Mouse (Mus musculus) pancreas, adult 10 weeks (tissue): Measurements from ENCODE around the gene Cfh. TPM values are rescaled to one million over a fixed set of nuclear protein-coding genes. Genes with fewer than 3 reads are reported as not detected.

Experiments used
- polyA plus RNA-seq: library from polyadenylated mRNA; stranded (reverse); fragments of 350-450 nt; fragmentation: Illumina TruSeq; extraction: RNeasy Lipid Tissue Mini Kit (QIAGEN cat#74804); gene quantifications from one replicate; pipeline ENCODE4 v1.2.3, GENCODE M21; 2015; ENCODE audit warnings: low read depth, low replicate concordance; ENCODE audit not compliant: insufficient read depth

Cfh gene
- polyA plus RNA-seq = 17.0 TPM

DNA sequence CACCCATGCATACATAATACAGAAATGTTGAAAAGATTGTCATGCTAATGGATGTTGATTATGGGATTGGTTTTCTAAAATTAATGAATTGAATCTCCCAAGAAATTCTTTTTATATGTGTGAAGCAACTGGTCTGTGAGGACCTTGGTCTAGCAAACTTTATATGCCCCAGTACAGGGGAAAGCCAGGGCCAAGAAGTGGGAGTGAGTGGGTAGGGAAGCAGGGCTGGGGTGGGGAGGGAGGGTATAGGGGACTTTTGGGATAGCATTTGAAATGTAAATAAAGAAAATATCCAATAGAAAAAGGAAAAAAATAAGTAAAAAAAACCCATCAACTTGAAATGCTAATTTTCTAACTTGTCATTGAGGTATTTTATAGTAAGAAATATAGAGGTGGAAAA lies at the start of gene Cfh:
TSS of gene Cfh (minus strand) at position 101 of the 400 bp plus-strand sequence.

Other genes with a start within 250 kb of the Cfh start
- gene Kcnt2, start 62.4 kb upstream of the Cfh start, polyA plus RNA-seq = 0.54 TPM